Mouse (Mus musculus) WW6 (cell line): ENCODE data around the gene Rtp2.

Source experiments
- DNase-seq: peaks from one replicate; pipeline ENCODE4 v3.0.0-alpha.2; 2013; ENCODE audit warnings: low read depth, low spot score

Gene Rtp2

GRCm38 (mm10) chr16:23890636-23891035 lies 41.6 kb downstream of the Rtp2 start, which contains the start of gene Sst:
TSS of gene Sst (minus strand) at chr16:23890958.
- no peak for DNase-seq

- no peak for DNase-seq
These were observed 42.0 kb downstream of the Rtp2 start for GRCm38 (mm10) chr16:23890151-23890550.

GRCm38 (mm10) chr16:23887910-23888579 lies 44.1 kb downstream of the Rtp2 start:
- DNase-seq: no peak

- DNase-seq: no peak
These were observed 47.1 kb downstream of the Rtp2 start for GRCm38 (mm10) chr16:23885098-23885497.
